Mouse (Mus musculus) granulocyte monocyte progenitor cell, adult 5-6 weeks (primary cell): ENCODE measurements around the gene 9530053A07Rik. TPM values are rescaled to one million over a fixed set of nuclear protein-coding genes. Genes with fewer than 3 reads are reported as not detected.

Source experiments
- ATAC-seq: replicated peaks from 2 replicates; pipeline ENCODE4 v1.8.0; 2016; ENCODE audit warnings: mild to moderate bottlenecking, moderate TSS enrichment, inconsistent platforms; ENCODE audit not compliant: poor library complexity, severe bottlenecking
- total RNA-seq, 2 experiments: library from RNA; stranded (forward) in 1 of 2; stranded (reverse) in 1 of 2; fragments of 200-712, 200-1000 nt in 1 of 2; fragments of >200 nt in 1 of 2; fragmentation: Nextera tagmentation in 1 of 2; gene quantifications; 2 replicates each; pipeline ENCODE4 v1.2.3; 2014 to 2017

The 9530053A07Rik gene
- total RNA-seq, 2 experiments from 2014 or later, result not detected

DNA sequence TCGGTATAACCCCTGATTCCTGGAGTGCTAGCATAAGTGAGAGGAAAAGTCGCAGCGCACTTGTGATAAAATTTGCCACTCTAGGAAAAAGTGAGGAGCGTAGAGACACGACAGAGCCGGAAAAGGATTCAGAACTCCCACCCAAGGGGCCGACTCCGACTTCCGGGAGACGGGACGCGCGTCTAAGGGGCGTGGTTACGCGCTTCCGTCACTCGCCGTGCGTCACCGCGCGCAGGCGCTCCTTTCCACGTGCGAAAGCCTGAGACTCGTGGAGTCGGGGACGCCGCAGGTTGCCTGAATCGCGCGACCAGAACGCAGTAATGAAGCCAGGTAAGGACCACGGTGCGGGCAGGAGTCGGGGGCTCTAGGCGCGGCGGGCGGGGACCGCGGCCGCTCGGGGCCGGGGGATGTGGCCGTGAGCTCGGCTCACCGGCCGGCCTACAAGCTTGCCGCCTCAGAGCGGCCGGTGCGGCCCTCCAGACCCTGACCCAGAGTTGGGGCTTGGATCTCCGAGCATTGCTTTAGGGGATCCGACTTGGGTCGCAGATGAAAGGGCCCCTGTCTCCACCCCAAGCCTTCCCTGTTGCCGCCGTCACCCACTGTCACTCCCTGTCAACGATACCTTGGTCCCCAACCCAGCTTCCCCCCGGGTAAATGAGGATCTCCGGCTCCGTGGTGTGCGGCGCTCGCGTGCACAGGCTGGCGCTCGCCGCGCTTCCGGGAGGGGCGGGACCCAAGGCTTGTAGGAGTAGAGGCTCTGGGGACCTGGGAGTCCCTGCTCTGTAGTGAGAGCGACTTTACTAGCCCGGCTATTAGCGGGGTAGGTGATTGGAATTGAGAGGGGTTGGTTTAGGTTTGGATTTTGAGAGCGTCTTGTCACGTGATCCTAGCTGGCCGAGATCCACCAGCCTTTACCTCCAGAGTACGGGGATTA is 40.5 kb downstream of the 9530053A07Rik start, which contains the start of gene Fbl:
Fbl (plus strand) TSS at position 222 of the 934 bp plus-strand sequence.
- ATAC-seq, result peak; percentile 84

DNA sequence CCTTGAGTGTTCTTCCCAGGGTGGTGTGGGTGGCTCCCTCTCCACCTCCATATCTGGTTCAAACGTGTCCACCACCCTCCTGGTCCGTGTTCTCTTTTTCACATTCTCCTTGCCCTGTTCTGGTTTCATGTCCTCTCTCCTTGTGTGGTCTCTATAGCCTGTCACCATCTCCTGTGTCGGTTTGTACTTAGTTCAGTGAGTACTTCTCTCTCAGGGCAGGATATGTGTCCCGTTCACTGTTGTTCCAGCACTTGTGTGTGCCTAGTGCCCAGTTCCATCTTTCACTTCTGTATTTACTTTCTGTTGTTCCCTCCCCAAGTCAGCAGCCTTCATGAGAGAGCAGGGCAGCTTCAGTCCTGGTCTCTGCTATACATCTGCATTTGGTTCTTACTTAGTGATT is 46.1 kb downstream of the 9530053A07Rik start:
- ATAC-seq, result peak; percentile 56

DNA sequence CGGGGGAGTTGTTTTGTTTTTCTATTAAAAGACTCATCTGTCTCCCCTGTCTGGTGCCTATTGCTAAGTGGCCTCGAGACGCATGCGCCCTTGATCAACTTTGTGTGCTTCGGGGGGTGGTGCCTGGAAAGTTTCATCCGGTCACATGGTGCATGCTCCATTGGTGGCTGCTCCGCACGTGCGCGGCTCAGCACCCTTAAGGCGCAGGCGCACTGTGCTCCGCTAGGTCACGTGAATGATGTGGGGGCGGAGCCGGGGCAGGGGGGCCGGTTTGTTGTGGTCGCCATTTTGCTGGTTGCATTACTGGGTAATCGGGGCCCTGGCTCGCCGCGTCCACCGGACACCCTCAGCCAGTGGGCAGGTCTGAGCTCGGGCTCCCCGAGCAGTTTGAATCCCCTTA is 50.0 kb downstream of the 9530053A07Rik start, which contains the start of gene Dyrk1b:
Dyrk1b (plus strand) TSS at position 242 of the 400 bp plus-strand sequence.
- ATAC-seq, result peak; percentile 67

DNA sequence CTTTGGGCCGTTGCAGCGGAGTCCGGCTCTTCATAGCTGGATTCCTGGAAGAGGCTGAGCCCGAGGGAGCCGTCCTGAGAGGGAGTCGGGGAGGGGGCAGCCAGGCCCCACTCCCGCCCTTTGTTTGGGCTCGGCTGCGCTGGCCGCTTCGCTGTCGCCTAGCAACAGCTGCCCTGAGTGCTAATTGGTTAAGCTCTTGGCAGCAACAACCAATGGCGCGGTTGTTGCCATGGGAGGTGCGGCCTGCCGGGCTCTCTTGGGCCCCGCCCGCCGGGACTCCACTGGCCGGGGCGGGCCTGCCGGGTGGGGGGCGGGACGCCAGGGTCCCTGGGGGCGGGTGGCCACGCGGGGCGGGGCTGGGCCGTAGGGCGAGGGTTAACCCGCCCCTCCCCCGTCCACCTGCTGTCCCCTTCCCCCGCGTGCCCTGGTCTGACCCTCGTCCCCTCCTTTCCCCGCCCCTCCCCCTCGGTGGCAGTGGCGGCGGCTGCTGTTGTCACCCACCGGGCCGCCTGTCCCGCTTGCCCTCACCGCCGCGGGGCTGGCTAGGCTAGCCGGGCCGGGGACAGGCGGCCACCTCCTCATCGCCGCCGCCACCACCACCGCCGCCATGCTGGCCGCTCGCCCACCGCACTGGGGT is 50.6 kb downstream of the 9530053A07Rik start:
- peak; percentile 74 for ATAC-seq

DNA sequence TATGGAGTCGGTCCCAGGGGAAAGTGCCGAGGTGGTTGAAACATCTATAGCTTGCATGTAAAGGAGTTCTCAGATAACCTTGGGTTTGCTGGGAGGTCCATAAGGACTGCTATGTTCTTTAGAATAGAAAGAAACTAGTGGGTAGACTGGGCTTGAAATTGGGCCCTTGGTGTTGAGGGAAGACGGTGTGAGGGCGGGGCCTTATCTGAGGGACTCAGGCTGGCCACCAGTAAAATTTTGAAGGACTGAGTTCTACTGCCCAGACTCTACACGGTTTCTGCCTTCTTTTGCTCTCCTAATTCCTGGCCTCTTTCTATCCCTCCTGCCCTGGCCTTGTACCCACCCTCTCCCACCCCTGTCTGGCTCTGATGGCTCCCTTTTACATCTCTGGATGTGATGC is 51.6 kb downstream of the 9530053A07Rik start:
- ATAC-seq, result no peak

DNA sequence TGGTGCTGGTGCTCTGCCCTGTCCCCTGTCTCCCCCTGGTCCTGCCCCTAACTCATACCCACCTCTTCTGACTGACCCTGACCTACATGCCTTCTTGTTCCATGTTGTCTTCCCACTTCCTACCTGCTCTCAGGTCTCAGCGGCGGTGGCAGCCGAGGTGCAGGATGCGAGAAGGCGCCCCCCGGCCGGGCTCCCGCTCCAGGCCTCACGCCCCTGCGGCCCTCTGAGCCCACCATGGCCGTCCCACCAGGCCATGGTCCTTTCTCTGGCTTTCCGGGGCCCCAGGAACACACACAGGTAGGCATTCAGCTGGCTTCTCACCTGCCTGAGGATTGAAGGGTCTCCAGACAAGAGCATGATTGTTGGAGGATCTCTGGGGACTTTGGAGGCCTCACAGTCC is 52.1 kb downstream of the 9530053A07Rik start:
- no peak for ATAC-seq

DNA sequence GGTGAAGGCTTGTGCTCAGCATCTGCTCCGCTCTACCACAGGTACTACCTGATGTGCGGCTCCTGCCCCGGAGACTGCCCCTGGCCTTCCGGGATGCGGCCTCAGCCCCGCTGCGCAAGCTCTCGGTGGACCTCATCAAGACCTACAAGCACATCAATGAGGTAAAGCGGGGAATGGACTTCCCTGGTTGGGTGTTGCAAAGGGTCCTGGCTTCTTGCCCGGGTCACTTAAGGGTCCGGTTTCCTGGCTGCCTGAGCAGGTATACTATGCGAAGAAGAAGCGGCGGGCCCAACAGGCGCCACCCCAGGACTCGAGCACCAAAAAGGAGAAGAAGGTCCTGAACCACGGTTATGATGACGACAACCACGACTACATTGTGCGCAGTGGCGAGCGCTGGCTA is 53.1 kb downstream of the 9530053A07Rik start:
- no peak for ATAC-seq

DNA sequence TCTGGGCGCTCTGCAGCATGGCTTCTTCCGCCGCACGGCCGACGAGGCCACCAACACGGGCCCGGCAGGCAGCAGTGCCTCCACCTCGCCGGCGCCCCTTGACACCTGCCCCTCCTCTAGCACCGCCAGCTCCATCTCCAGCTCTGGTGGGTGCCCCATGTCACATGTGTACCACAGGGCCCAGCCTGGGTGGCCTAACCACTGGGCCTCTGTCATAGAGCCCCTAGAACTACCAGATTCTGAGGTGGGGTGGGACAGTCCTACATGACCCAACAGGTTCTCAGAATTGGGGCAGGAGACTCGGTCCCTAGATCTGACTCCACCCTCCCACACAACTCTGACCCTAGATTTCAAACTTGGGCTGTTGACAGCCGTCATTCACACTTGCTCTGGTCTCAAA is 56.6 kb downstream of the 9530053A07Rik start:
- no peak for ATAC-seq

DNA sequence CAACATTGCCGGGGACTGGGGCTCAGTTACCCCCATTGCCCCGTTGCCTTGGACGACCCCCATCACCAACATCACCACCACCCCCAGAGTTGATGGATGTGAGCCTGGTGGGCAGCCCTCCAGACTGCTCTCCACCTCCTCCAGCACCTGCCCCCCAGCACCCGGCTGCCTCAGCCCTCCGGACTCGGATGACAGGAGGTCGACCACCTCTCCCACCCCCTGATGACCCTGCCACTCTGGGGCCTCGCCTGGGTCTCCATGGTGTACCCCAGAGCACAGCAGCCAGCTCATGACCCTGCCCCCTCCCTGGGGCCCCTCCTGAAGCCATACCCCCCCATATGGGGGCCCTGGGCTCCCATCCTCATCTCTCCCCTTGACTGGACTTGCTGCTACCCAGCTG is 57.4 kb downstream of the 9530053A07Rik start:
- no peak for ATAC-seq

DNA sequence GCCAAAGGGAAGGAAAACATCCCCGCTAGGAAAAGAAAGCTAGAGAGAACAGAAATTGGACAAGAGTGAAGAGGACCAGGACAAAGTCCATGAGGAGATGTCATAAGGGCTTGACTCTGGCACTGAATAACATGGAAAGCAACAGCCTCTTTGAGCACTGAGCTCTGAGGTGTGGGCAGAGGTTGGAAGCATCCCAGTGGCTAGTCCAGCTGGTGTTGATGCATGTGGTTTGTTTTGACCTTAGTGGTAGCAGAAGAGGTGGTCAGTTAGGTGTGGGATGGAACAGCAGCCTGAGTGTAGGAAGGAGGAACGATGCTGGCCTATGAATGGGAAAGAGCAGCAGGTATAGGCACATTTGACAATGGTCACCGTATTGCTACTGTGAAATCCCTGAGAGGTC is 62.2 kb downstream of the 9530053A07Rik start:
- no peak for ATAC-seq

DNA sequence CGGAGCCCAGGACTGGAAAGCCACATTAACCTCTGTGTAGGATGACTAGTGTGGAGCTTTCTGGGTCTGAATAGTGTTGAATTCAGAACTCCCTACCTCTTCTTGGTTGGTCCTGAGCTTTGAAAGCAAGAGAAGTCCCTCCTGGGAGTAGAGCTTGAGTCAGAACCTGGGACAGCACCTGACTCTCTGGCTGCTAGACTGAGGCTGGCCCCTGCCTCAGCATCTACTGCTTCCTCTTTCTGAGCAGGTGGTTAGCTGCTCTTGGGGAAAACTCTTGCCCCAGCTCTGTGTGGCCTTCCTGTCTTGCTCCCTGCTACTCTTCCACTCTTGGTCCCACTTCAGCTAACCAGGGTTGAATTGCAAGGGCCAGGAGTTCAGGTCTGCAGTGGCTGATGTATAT is 62.6 kb downstream of the 9530053A07Rik start:
- peak; percentile 81 for ATAC-seq

DNA sequence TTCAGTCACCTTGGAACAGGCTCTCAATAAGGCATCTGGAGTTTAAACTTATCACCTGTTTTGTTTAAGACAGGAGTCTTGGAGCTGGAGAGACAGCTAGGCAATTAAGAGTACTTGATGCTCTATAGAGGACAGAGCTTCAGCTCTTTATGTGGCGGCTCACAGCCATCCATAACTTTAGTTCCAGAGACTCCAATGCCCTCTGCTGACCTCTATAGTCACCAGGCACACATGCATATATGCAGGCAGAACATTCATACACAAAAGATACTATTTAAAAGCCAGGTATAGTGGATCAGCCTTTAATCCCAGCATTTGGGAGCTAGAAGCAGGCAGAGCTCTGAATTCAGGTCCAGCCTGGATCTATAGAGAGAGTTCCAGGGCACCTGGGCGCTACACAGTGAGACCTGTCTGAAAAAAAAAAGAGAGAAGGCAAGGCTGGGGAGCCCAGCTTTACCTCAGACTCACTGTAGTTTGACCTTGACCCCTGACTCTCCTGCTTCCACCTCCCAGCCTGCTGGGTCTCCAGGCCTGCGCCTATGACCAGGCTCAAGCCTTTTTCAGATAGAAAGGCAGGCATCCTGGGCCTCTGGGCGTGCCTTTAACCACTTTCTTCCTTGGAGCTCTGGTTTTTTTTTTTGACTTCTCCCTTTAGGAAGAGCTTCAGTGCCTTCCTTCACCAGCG is 66.3 kb downstream of the 9530053A07Rik start:
- no peak for ATAC-seq

DNA sequence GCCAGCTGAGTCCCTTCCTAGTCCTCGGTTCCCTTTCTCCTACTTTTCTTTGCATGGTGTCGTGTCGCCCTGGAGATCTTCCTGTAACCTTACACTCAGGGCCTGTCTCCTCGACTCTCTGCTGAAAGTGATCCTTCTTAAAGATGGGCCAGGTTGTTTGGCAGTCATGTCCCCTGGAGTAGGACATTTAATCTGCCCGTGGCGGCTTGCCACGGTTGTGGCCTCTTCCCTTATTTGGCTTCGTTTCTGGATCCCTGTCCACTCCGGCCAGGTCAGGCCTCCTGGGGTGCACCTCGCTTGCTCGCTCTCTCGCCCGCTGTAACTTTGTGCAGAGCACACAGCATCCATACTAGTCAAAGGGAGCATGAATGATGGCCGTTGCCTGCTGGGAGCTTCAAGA is 67.3 kb downstream of the 9530053A07Rik start:
- no peak for ATAC-seq

DNA sequence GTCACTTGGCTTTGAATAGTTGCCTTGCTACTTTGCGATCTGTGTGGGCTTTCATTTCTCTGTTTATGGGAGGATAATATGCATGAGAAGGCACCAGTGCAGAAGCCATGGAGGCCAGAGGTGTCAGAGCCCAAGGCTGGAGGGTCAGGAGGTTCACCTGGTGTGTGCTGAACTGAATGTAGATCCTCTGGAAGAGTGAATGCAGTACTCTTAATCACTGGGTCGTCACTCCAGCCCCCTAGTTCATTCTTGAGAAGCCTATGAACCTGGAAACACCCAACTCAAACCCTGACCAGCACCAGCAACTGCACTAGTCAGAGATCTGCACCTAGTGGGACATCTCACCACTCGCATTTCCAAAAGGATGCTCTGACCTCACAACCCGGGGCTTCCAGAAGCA is 69.8 kb downstream of the 9530053A07Rik start:
- no peak for ATAC-seq

DNA sequence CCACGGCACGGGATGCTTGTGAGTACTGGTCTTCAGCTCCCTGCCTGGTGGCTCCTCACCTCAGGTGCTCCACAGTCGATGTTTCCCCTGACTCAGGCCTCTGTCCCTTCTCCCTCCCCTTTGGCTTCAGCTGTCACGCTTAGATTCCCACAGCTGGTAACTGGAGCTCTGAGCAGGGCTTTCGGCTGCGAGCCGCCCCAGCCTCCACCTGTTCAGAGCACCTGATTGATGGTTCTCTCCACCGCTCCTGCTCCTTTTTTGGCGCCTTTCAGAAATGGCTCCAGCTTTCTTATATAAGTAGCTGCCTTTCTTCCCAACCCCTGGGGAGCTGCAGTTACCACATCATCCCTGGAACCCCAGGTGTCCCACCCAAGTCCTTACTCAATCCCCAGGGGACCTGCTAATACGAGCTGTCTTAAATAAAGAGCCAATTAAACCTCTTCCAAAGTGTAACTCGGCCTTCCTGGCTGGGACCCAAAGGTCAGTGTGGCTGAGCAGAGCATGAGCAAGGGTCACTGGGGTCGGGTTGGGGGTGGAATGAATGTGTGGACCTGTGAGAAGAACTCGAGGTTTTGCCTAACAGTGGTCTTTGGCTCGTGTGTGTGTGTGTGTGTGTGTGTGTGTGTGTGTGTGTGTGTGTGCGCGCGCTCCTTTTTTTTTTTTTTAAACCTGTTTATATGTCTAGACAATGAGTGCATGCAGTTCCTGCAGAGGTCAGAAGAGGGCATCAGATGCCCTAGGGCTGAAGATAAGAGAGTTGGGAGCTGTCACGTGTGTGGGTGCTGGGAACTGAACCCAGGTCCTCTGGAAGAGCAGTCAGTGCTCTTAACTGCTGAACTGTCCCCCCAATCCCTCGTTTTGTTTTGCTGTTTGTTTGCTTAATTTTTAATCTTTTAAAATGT is 74.2 kb downstream of the 9530053A07Rik start:
- ATAC-seq, result no peak

DNA sequence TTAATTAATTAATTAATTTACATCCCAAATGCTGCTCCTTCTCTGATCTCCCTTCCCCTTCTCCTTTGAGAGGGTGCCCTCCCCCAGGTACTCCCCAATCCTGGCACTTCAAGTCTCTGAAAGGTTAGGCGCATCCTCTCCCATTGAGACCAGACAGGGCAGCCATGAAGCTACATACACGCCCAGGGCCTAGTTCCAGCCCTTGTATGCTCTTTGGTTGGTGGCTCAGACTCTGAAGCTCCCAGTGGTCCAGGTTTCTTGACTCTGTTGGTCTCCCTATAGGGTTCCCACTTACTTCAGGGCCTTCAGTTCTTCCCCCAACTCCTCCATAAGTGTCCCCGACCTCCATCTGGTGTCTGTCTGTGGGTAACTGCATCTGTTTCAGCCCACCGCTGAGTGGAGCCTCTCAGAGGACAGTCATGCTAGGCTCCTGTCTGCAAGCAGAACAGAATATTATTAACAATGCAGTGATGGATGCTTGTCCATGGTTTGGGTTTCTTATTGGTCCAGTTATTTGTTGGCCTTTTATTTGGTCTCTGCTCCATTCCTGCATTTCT is 76.9 kb downstream of the 9530053A07Rik start:
- no peak for ATAC-seq

DNA sequence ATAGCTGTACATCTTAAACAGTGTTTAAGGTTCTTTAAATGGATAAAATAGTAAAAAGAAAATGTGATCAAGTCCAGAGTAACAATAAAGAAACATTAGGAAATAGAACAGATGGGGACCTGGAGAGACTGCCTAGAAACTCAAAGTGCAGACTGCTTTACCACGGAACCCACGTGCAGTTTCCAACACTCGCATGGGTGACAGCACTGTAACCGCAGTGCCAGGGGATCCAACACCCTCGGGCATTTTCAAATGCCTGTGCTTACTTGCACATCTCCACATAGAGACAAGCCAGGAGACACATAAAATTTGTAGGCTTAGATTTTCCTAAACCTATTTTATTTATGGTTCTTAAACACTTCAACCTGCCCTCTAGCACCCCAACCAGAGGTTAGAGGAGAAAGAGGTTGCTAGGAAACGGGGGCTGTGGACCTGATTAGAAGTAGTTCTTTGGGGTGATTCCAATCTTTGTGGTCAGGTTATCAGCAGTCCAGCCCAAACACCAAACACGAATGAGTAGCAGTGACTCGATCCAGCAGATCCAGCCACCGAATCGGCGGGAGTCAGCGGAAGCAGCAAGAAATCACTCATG is 79.2 kb downstream of the 9530053A07Rik start:
- peak; percentile 25; the same call in 1 of the 2 replicates for ATAC-seq

DNA sequence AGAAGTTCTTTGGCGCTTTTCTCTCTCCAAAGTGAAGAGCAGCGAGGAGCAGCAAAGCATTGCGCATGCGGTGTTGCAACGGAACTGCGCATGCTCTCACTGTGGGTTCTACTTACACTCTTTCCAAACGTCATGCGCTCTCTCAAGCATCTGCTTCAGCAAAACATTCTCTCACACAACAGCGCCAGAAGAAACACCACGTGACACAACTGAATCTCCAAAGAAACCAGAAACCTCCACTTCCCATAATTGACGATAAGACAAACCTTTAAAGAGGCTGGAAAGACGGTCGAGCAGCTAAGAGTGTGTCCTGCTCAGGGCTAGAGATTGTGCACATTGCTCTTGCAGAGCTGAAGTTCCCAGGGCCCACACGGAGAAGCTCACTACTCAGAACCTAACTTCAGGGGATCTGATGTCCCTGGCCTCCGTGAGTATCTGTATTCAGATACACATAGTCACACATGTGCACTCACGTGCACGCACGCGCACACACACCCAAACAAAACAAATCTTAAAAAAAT is 79.8 kb downstream of the 9530053A07Rik start:
- ATAC-seq, result peak; percentile 91

DNA sequence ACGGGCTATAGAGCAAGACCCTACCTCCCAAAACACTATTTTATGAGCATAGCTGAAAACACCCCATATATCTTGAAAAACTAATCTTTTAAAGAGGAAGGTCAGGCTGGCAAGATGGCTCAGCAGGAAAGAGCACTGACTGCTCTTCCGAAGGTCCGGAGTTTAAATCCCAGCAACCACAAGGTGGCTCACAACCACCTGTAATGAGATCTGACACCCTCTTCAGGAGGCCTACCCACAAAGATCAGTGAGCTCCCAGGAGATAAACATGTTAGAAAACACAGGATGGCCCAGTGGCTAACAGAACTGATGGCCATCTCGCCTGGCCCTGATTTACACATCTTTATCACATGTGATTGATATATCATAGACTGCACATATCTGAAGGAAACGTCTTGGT is 81.5 kb downstream of the 9530053A07Rik start:
- ATAC-seq, result no peak
